Mouse (Mus musculus) activated CD4-positive, CD25-positive, alpha-beta regulatory T cell, adult 4 months (primary cell): Measurements from ENCODE around the gene Arhgap30. TPM values are rescaled to one million over a fixed set of nuclear protein-coding genes. Genes with fewer than 3 reads are reported as not detected.

Source experiments
- polyA plus RNA-seq, 2 experiments: library from polyadenylated mRNA; unstranded; fragments of 100-300 nt; shearing (Covaris generic); gene quantifications; one replicate each; pipeline ENCODE4 v1.2.1; 2017

Gene Arhgap30
- polyA plus RNA-seq, 2 experiments from 2014 or later: 71.7 to 78.8 TPM

Other genes with a start within 250 kb of the Arhgap30 start
- gene Sdhc, start 238.4 kb upstream of the Arhgap30 start, polyA plus RNA-seq: 100 to 1,000 TPM; 102 to 131 TPM
- not detected for gene Mpz, start 238.2 kb upstream of the Arhgap30 start, polyA plus RNA-seq
- gene Pcp4l1, start 192.7 kb upstream of the Arhgap30 start, polyA plus RNA-seq: not detected
- under 1 TPM; 0.40 to 0.66 TPM for gene Nr1i3, start 175.0 kb upstream of the Arhgap30 start, polyA plus RNA-seq
- gene Tomm40l, start 166.4 kb upstream of the Arhgap30 start, polyA plus RNA-seq: 10 to 100 TPM; 25.1 to 27.8 TPM
- gene Apoa2, start 163.9 kb upstream of the Arhgap30 start, polyA plus RNA-seq: not detected
- 1 to 10 TPM; 1.7 to 4.0 TPM for gene Fcer1g, start 154.6 kb upstream of the Arhgap30 start, polyA plus RNA-seq
- gene Adamts4, start 138.5 kb upstream of the Arhgap30 start, polyA plus RNA-seq: under 1 TPM in 1 of 2 experiments, not detected in 1; 0.09 TPM
- gene Ndufs2, start 137.6 kb upstream of the Arhgap30 start, polyA plus RNA-seq: 100 to 1,000 TPM; 108 to 141 TPM
- 10 to 100 TPM; 33.1 to 35.7 TPM for gene B4galt3, start 118.6 kb upstream of the Arhgap30 start, polyA plus RNA-seq
- 10 to 100 TPM; 53.6 to 58.0 TPM for gene Ppox, start 107.8 kb upstream of the Arhgap30 start, polyA plus RNA-seq
- gene Usp21, start 101.0 kb upstream of the Arhgap30 start, polyA plus RNA-seq: 10 to 100 TPM; 11.8 to 19.8 TPM
- 100 to 1,000 TPM; 100 to 110 TPM for gene Ufc1, start 93.9 kb upstream of the Arhgap30 start, polyA plus RNA-seq
- gene Dedd, start 59.8 kb upstream of the Arhgap30 start, polyA plus RNA-seq: 10 to 100 TPM; 33.7 to 35.2 TPM
- gene Nit1, start 43.3 kb upstream of the Arhgap30 start, polyA plus RNA-seq: 10 to 100 TPM; 26.3 to 29.7 TPM
- gene Pfdn2, start 43.3 kb upstream of the Arhgap30 start, polyA plus RNA-seq: 10 to 100 TPM; 34.7 to 60.5 TPM
- under 1 TPM in 1 of 2 experiments, not detected in 1; 0.48 TPM for gene Klhdc9, start 28.2 kb upstream of the Arhgap30 start, polyA plus RNA-seq
- under 1 TPM in 1 of 2 experiments, not detected in 1; 0.09 TPM for gene Nectin4, start 18.9 kb upstream of the Arhgap30 start, polyA plus RNA-seq
- gene Usf1, start 22.4 kb downstream of the Arhgap30 start, polyA plus RNA-seq: 10 to 100 TPM; 41.0 to 43.1 TPM
- 1 to 10 TPM; 5.9 to 10.0 TPM for gene Tstd1, start 29.9 kb downstream of the Arhgap30 start, polyA plus RNA-seq
- gene F11r, start 48.6 kb downstream of the Arhgap30 start, polyA plus RNA-seq: under 1 TPM in 1 of 2 experiments, not detected in 1; 0.18 TPM
- 10 to 100 TPM in 1 of 2 experiments, 1 to 10 TPM in 1; 8.9 to 11.1 TPM for gene Alyref2, start 114.5 kb downstream of the Arhgap30 start, polyA plus RNA-seq
- gene Itln1, start 146.3 kb downstream of the Arhgap30 start, polyA plus RNA-seq: not detected
- gene Cd244a, start 170.2 kb downstream of the Arhgap30 start, polyA plus RNA-seq: 1 to 10 TPM; 1.0 to 1.4 TPM
- 10 to 100 TPM; 45.6 to 82.3 TPM for gene Ly9, start 218.5 kb downstream of the Arhgap30 start, polyA plus RNA-seq